Mouse (Mus musculus) heart, postnatal 0 days (tissue): Measurements from ENCODE around the gene Slc4a11. TPM values are rescaled to one million over a fixed set of nuclear protein-coding genes. Genes with fewer than 3 reads are reported as not detected.
A peak's percentile ranks its signal among the peaks of the same experiment; 100 is the strongest.

Experiments
- ATAC-seq: fragments of 200-750 bp; cut with Nextera tagmentation; 2 replicates; pipeline ENCODE4 v1.8.0; 2017; ENCODE audit warnings: low read depth, moderate number of reproducible peaks, moderate library complexity; ENCODE audit not compliant: insufficient read depth
- DNase-seq: peaks from one replicate; pipeline ENCODE4 v3.0.0-alpha.2; 2016; ENCODE audit warnings: low spot score
- H3K27ac ChIP-seq: fragments of 300-500 bp; sonication (generic); 2 replicates; pipeline ENCODE4 v1.5.1; 2014; ENCODE audit warnings: low read depth, mild to moderate bottlenecking
- H3K27me3 ChIP-seq: fragments of 300-500 bp; sonication (generic); 2 replicates; pipeline ENCODE4 v1.6.1; 2014; ENCODE audit warnings: low read length, mixed read lengths; ENCODE audit not compliant: control insufficient read depth, insufficient read depth
- H3K36me3 ChIP-seq: fragments of 300-500 bp; sonication (generic); replicated peaks from 2 replicates; pipeline ENCODE4 v1.6.1; 2014; ENCODE audit warnings: low read length, mixed read lengths; ENCODE audit not compliant: control insufficient read depth, insufficient read depth
- H3K4me1 ChIP-seq: fragments of 300-500 bp; sonication (generic); 2 replicates; pipeline ENCODE4 v1.6.1; 2014; ENCODE audit warnings: antibody characterized with exemption; ENCODE audit not compliant: control insufficient read depth, insufficient read depth
- H3K4me2 ChIP-seq: fragments of 300-500 bp; sonication (generic); 2 replicates; pipeline ENCODE4 v1.6.1; 2014; ENCODE audit warnings: low read depth, mild to moderate bottlenecking, low read length, moderate library complexity
- H3K4me3 ChIP-seq: fragments of 300-500 bp; sonication (generic); 2 replicates; pipeline ENCODE4 v1.5.1; 2014; ENCODE audit warnings: low read depth, low read length
- H3K9ac ChIP-seq: fragments of 300-500 bp; sonication (generic); replicated peaks from 2 replicates; pipeline ENCODE4 v1.6.1; 2014; ENCODE audit warnings: low read depth, low read length, mixed read lengths
- H3K9me3 ChIP-seq: fragments of 300-500 bp; sonication (generic); replicated peaks from 2 replicates; pipeline ENCODE4 v1.6.1; 2016; ENCODE audit warnings: low read length; ENCODE audit not compliant: control insufficient read depth
- CTCF ChIP-seq: IDR thresholded peaks from 2 replicates; pipeline ENCODE4 v1.5.1; 2016; ENCODE audit warnings: antibody characterized with exemption, control low read depth, low read depth
- EP300 ChIP-seq: IDR thresholded peaks from 2 replicates; pipeline ENCODE4 v1.6.1; 2016; ENCODE audit warnings: antibody characterized with exemption, low read depth
- WGBS: fragments of 180-500 bp; shearing (Covaris S2); extraction: QIAGEN DNeasy Blood & Tissue Kit; methylation state at CpG from one replicate; pipeline ENCODE4 v1.1.7; 2014; 5-methylcytosine and 5-hydroxymethylcytosine counted together
- polyA plus RNA-seq: library from polyadenylated mRNA; unstranded; fragments of >200 nt; fragmentation: Nextera tagmentation; extraction: Ambion mirVana; gene quantifications from 2 replicates; pipeline ENCODE4 v1.2.1, GENCODE M21; 2015
- total RNA-seq: library from RNA; depleted of rRNA; stranded (reverse); fragments of >200 nt; gene quantifications from 2 replicates; pipeline ENCODE4 v1.2.3, GENCODE M21; 2014; ENCODE audit warnings: low replicate concordance

The Slc4a11 gene
- total and polyA plus RNA-seq, 2 experiments from 2014 or later: 0.07 to 0.99 TPM

DNA sequence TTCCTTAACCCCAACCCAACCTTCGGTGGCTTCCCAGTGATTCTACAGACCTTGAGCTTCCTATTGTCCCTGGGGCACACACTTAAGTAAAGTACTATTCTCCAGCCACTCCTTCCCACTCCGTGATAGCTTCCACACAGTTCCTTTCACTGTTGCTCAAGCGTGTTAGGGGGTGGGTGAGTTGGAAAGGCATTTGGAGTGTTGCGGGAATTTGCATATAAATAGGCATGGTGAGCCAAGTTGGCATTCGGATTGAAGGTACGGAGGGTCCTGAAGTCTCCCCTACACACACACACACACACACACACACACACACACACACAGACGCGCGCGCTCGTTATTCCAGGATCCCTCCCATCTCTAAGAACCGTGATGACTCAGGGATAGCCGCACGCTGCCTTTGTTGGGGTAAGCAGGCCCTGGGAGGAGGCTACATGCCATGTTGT, 525 bp upstream of the Slc4a11 start:
- Histone ChIP-seq H3K4me1 (0 out of 2 replicates have a peak, but pooled peaks cover 7% of the 10 kb centered on the region), H3K9me3 (no peaks in the 10 kb centered on the region), H3K27me3 (peaks cover 46% of the 10 kb centered on the region), H3K4me3 (peak overlapping the region; percentile 58), H3K27ac (no peak overlapping the region), H3K4me2 (peak overlapping the region; percentile 93), H3K36me3 (no peaks in the 10 kb centered on the region), H3K9ac (peak overlapping the region; percentile 34; the same call in 1 of the 2 replicates)
- DNase-seq: no peak
- 0 out of 2 replicates have a peak, but pooled peaks have one; percentile 13 for ATAC-seq
- TF ChIP-seq EP300: no peak
- no peak for TF ChIP-seq CTCF
- 8% methylated on average over 14 of the region's 14 CpGs for WGBS

DNA sequence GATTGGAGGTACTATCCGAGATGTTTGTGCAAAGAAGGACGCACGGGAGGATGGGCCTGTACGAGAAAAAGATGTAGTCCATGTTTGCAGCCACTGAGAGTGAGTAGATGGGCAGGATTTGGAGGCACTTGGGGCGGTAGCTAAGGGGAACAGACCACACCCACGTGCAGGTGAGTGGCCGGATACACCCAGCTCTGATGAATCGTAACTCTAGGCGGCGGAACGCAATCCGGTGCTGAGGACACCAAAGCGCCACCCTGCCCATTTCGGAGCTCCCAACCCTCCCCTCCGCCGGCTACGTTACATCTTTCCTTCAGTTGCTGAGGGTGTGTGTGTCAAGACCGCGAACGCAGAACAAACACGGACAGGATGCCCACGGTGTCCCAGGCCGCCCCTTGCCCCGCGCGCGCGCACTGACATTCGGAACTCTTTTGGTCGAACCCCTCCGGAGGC, 593 bp downstream of the Slc4a11 start:
- H3K4me1 ChIP-seq: 0 out of 2 replicates have a peak, but pooled peaks cover 7% of the 10 kb centered on the region
- peak overlapping the region; percentile 34; the same call in 1 of the 2 replicates for H3K9ac ChIP-seq
- TF ChIP-seq CTCF (no peak), EP300 (no peak)
- no peaks in the 10 kb centered on the region for H3K9me3 ChIP-seq
- no peaks in the 10 kb centered on the region for H3K36me3 ChIP-seq
- no peak overlapping the region for H3K27ac ChIP-seq
- peak overlapping the region; percentile 93 for H3K4me2 ChIP-seq
- H3K4me3 ChIP-seq: peak overlapping the region; percentile 58
- ATAC-seq: peak; percentile 31; the same call in 1 of the 2 replicates
- 1% methylated on average over 30 of the region's 31 CpGs for WGBS
- peaks cover 46% of the 10 kb centered on the region for H3K27me3 ChIP-seq
- no peak for DNase-seq

DNA sequence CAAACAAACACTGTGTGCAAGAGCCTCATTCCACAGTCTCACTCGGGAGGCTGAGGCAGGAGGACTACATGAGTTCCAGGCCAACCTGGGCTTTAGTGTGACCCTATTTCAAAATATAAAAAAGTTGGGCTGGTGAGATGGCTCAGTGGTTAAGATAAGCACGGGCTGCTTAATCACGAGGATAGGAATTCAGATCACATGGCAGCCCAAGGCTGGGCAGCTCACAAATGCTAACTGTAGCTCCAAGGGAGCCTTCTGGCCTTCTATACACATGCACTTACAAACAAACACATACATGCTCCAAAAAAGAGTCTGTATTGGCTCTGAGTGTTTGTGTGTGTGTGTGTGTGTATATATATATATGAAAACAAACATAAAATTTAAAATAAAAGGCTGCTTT, 3.8 kb downstream of the Slc4a11 start:
- H3K27ac ChIP-seq: no peak overlapping the region
- WGBS: 31% methylated on average over 3 of the region's 3 CpGs
- H3K27me3 ChIP-seq: peaks cover 34% of the 10 kb centered on the region
- no peaks in the 10 kb centered on the region for H3K36me3 ChIP-seq
- no peaks in the 10 kb centered on the region for H3K9me3 ChIP-seq
- 0 out of 2 replicates have a peak, but pooled peaks cover 7% of the 10 kb centered on the region for H3K4me1 ChIP-seq
- H3K4me2 ChIP-seq: no peak overlapping the region
- H3K4me3 ChIP-seq: no peak overlapping the region
- DNase-seq (no peak), ATAC-seq (no peak)
- H3K9ac ChIP-seq: no peak overlapping the region
- no peak for TF ChIP-seq EP300
- TF ChIP-seq CTCF: no peak

DNA sequence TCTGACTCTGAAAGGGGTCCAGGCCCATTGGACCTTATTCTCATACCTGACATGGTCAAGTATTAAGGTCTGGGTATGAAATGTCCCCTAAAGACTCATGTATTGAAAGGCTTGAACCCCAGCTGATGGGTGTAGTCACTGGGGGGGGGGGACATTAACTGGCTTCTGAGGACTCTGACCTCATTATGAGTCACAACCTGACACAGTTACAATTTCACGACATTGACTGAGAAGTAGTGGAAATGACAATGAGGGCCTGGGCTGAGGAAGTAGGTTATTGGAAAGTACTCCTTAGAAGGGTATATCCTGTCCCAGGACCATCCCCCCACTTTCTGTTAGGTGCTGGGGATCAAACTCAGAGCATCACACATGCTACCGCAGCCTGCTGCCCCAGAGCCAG, 8.3 kb downstream of the Slc4a11 start:
- Histone ChIP-seq H3K4me2 (no peak overlapping the region), H3K4me1 (no peaks in the 10 kb centered on the region), H3K9ac (no peak overlapping the region), H3K36me3 (peaks cover under 1% of the 10 kb centered on the region; the same call in 1 of the 2 replicates), H3K27me3 (no peaks in the 10 kb centered on the region), H3K4me3 (no peak overlapping the region), H3K27ac (no peak overlapping the region), H3K9me3 (no peaks in the 10 kb centered on the region)
- no peak for DNase-seq
- no peak for ATAC-seq
- 57% methylated on average over 2 of the region's 2 CpGs for WGBS
- TF ChIP-seq EP300 (no peak), CTCF (no peak)

DNA sequence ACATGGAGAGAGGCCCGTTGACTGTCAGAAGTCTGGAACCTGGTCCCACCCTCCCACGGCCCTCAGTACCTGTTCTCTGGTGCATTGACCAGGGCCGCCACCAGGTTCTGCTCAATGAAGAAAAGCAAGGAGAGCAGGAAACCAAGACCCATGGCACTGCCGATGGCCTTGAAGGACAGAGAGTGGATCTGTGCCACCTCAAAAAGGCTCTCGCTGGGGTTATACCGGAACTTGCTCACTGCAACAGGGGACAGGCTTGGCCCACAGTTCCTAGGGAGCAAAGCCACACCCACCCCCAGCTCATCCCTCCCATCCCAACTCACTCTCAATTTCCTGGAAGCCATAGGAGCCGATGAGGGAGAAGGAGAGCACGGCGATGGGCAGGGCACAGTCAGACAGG, 11.9 kb downstream of the Slc4a11 start:
- no peaks in the 10 kb centered on the region for H3K9me3 ChIP-seq
- no peaks in the 10 kb centered on the region for H3K27me3 ChIP-seq
- H3K4me3 ChIP-seq: no peak overlapping the region
- no peak overlapping the region for H3K4me2 ChIP-seq
- TF ChIP-seq EP300 (no peak), CTCF (no peak)
- ATAC-seq (no peak), DNase-seq (no peak)
- no peak overlapping the region for H3K9ac ChIP-seq
- no peak overlapping the region for H3K27ac ChIP-seq
- H3K36me3 ChIP-seq: peaks cover 30% of the 10 kb centered on the region
- 78% methylated on average over 9 of the region's 9 CpGs for WGBS
- no peaks in the 10 kb centered on the region for H3K4me1 ChIP-seq

DNA sequence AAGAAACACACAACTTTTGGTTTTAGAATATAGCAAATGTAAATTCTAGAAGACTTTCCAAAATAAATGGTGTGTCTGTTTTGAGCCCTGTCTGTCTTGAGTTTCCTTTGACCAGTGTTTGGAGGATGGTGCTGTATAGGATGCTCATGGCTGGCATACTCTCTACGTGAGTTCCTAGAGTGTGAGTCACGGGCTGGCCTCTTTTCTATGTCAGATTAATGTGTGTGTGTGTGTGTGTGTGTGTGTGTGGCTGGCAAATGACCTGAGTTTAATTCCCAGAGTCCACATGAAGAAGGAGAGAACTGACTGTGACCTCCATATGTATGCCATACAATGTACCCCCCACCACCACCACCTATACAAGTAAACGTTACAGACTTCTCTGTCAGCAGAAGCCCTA, 15.8 kb downstream of the Slc4a11 start:
- DNase-seq: no peak
- H3K36me3 ChIP-seq: peaks cover 69% of the 10 kb centered on the region
- no peak overlapping the region for H3K27ac ChIP-seq
- H3K4me2 ChIP-seq: no peak overlapping the region
- H3K9ac ChIP-seq: no peak overlapping the region
- no peaks in the 10 kb centered on the region for H3K9me3 ChIP-seq
- H3K4me3 ChIP-seq: no peak overlapping the region
- ATAC-seq: no peak
- H3K4me1 ChIP-seq: no peaks in the 10 kb centered on the region
- WGBS: 70% methylated on average over 3 of the region's 3 CpGs
- H3K27me3 ChIP-seq: no peaks in the 10 kb centered on the region
- TF ChIP-seq EP300 (no peak), CTCF (no peak)
